Mouse (Mus musculus): ENCODE data around the gene Araf. TPM values are rescaled to one million over a fixed set of nuclear protein-coding genes. Genes with fewer than 3 reads are reported as not detected.

The Araf gene
- total and polyA plus RNA-seq, 3 experiments: 52.8 to 72.2 (median 60.6) TPM

GRCm38 (mm10) chrX:20794229-20794628 lies 3.4 kb upstream of the Araf start:
- DNase-seq (ENCODE audit: extremely low read depth): no peak
- H3K36me3 ChIP-seq (replicated peaks in 1 of 2; ENCODE audit: control insufficient read depth in 1 of 2, insufficient read depth in 1 of 2, low read length in 1 of 2): no peaks in the 10 kb centered on the region
- H3K27me3 ChIP-seq (replicated peaks): no peaks in the 10 kb centered on the region
- H3K27ac ChIP-seq (ENCODE audit: insufficient read depth, low read depth): no peak overlapping the region
- TF ChIP-seq POLR2A (IDR thresholded peaks at IDR 0.05; ENCODE audit: low read depth, low read length) (no peak), GABPA (IDR thresholded peaks at IDR 0.05; ENCODE audit: insufficient replicate concordance, low read depth, low read length) (no peak), SIN3A (IDR thresholded peaks at IDR 0.05; ENCODE audit: low read length) (no peak), ELF1 (IDR thresholded peaks at IDR 0.05; ENCODE audit: low read depth, low read length) (no peak), USF1 (IDR thresholded peaks at IDR 0.05; ENCODE audit: low read depth, low read length) (no peak), NRF1 (IDR thresholded peaks at IDR 0.05; ENCODE audit: low read depth, low read length) (no peak), JUN (IDR thresholded peaks at IDR 0.05; ENCODE audit: insufficient read depth, low read depth, low read length) (no peak)
- no peaks in the 10 kb centered on the region for H3K9me3 ChIP-seq (replicated peaks; ENCODE audit: low read length)
- no peaks in the 10 kb centered on the region for H3K79me2 ChIP-seq (replicated peaks; ENCODE audit: control insufficient read depth, extremely low read depth, insufficient read depth, poor library complexity, severe bottlenecking)
- H3K4me1 ChIP-seq (ENCODE audit: control insufficient read depth in 1 of 2, insufficient read depth in 2 of 2): no peaks in the 10 kb centered on the region
- H3K9ac ChIP-seq (ENCODE audit: insufficient read depth, low read depth): no peak overlapping the region
- dilution Hi-C loops (cut with MboI; ENCODE audit: extremely low pct_ligation_motif_present, extremely low pct_unique_long_range_greater_than_20kb, low sequenced_read_pairs): no loop called here
- H3K4me3 ChIP-seq (replicated peaks in 1 of 3; ENCODE audit: low read depth in 2 of 3, low read length in 2 of 3, poor library complexity in 1 of 3): no peak overlapping the region
- H3K4me2 ChIP-seq (ENCODE audit: insufficient read depth, low read depth, poor library complexity, severe bottlenecking): no peak overlapping the region
- in situ Hi-C loops (cut with MboI; ENCODE audit: low pct_ligation_motif_present, low pct_unique_long_range_greater_than_20kb, low sequenced_read_pairs): no loop called here

- Histone ChIP-seq H3K9ac (ENCODE audit: insufficient read depth, low read depth) (no peak overlapping the region; the same call in 1 of the 2 replicates), H3K27ac (ENCODE audit: insufficient read depth, low read depth) (no peak overlapping the region), H3K79me2 (replicated peaks; ENCODE audit: control insufficient read depth, extremely low read depth, insufficient read depth, poor library complexity, severe bottlenecking) (no peaks in the 10 kb centered on the region), H3K27me3 (replicated peaks) (no peaks in the 10 kb centered on the region), H3K4me2 (ENCODE audit: insufficient read depth, low read depth, poor library complexity, severe bottlenecking) (no peak overlapping the region; the same call in 1 of the 2 replicates), H3K4me3 (replicated peaks in 1 of 3; ENCODE audit: low read depth in 2 of 3, low read length in 2 of 3, poor library complexity in 1 of 3) (no peak overlapping the region), H3K36me3 (replicated peaks in 1 of 2; ENCODE audit: control insufficient read depth in 1 of 2, insufficient read depth in 1 of 2, low read length in 1 of 2) (no peaks in the 10 kb centered on the region), H3K4me1 (ENCODE audit: control insufficient read depth in 1 of 2, insufficient read depth in 2 of 2) (no peaks in the 10 kb centered on the region), H3K9me3 (replicated peaks; ENCODE audit: low read length) (no peaks in the 10 kb centered on the region)
- dilution Hi-C loops (cut with MboI; ENCODE audit: extremely low pct_ligation_motif_present, extremely low pct_unique_long_range_greater_than_20kb, low sequenced_read_pairs) (no loop called here), in situ Hi-C loops (cut with MboI; ENCODE audit: low pct_ligation_motif_present, low pct_unique_long_range_greater_than_20kb, low sequenced_read_pairs) (no loop called here)
- TF ChIP-seq CTCF (conservative IDR thresholded peaks at IDR 0.05 in 1 of 2, IDR thresholded peaks at IDR 0.05 in 1 of 2; ENCODE audit: low read depth in 2 of 2, low read length in 2 of 2): peak in 1 of 2 experiments; percentile 18; a peak in 1 of 4 replicates
- no peak for TF ChIP-seq SMC3 (IDR thresholded peaks at IDR 0.05; ENCODE audit: low read depth, low read length)
- DNase-seq (ENCODE audit: extremely low read depth): no peak
Measured at GRCm38 (mm10) chrX:20798141-20798796, 655 bp downstream of the Araf start.

GRCm38 (mm10) chrX:20798797-20799147 lies 1.2 kb downstream of the Araf start:
- Histone ChIP-seq H3K4me2 (ENCODE audit: insufficient read depth, low read depth, poor library complexity, severe bottlenecking) (no peak overlapping the region; the same call in 1 of the 2 replicates), H3K4me3 (replicated peaks in 1 of 3; ENCODE audit: low read depth in 2 of 3, low read length in 2 of 3, poor library complexity in 1 of 3) (no peak overlapping the region), H3K9me3 (replicated peaks; ENCODE audit: low read length) (no peaks in the 10 kb centered on the region), H3K4me1 (ENCODE audit: control insufficient read depth in 1 of 2, insufficient read depth in 2 of 2) (no peaks in the 10 kb centered on the region), H3K36me3 (replicated peaks in 1 of 2; ENCODE audit: control insufficient read depth in 1 of 2, insufficient read depth in 1 of 2, low read length in 1 of 2) (no peaks in the 10 kb centered on the region), H3K9ac (ENCODE audit: insufficient read depth, low read depth) (no peak overlapping the region), H3K27ac (ENCODE audit: insufficient read depth, low read depth) (no peak overlapping the region), H3K27me3 (replicated peaks) (no peaks in the 10 kb centered on the region), H3K79me2 (replicated peaks; ENCODE audit: control insufficient read depth, extremely low read depth, insufficient read depth, poor library complexity, severe bottlenecking) (no peaks in the 10 kb centered on the region)
- dilution Hi-C loops (cut with MboI; ENCODE audit: extremely low pct_ligation_motif_present, extremely low pct_unique_long_range_greater_than_20kb, low sequenced_read_pairs) (no loop called here), in situ Hi-C loops (cut with MboI; ENCODE audit: low pct_ligation_motif_present, low pct_unique_long_range_greater_than_20kb, low sequenced_read_pairs) (no loop called here)
- DNase-seq (ENCODE audit: extremely low read depth): no peak
- no peak for TF ChIP-seq MYC (IDR thresholded peaks at IDR 0.05; ENCODE audit: low read depth, low read length)
- TF ChIP-seq USF2 (conservative IDR thresholded peaks at IDR 0.05; ENCODE audit: low read depth, low read length): no peak
- TF ChIP-seq GABPA (IDR thresholded peaks at IDR 0.05; ENCODE audit: insufficient replicate concordance, low read depth, low read length): no peak
- no peak for TF ChIP-seq MXI1 (IDR thresholded peaks at IDR 0.05; ENCODE audit: low read depth, low read length)
- TF ChIP-seq HCFC1 (IDR thresholded peaks at IDR 0.05; ENCODE audit: low read depth, low read length): no peak
- no peak for TF ChIP-seq POLR2AphosphoS2 (IDR thresholded peaks at IDR 0.05; ENCODE audit: low read depth, low read length)
- TF ChIP-seq TCF12 (IDR thresholded peaks at IDR 0.05; ENCODE audit: low read depth, low read length): no peak
- no peak for TF ChIP-seq RAD21 (IDR thresholded peaks at IDR 0.05; ENCODE audit: low read depth, low read length)

Data from CH12.LX (cell line).